Mouse (Mus musculus): Measurements from ENCODE around the gene M1ap.

M1ap gene

DNA sequence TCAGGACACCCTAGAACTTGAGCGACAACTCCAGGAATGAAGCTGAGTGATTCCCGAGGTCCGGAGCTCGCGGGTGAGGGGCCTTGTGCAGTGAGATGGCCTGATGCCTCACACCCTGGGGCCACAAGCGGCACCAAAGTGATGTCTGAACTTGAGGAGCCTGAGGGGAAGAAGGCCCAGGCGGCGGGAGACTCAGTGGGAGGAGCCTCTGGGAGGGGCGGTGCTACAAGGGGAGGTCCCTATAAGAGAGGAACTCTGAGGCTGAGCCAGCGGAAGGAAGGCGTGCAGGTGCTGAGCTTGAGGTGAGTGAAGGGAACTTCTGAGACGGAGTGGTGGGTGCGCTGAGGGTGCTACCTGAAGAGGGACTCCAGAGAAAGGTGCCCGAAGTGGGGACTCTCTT is at the start of gene M1ap:
Gene M1ap, plus strand, starts transcription at position 252 of the 400 bp plus-strand sequence.
- DNase-seq (ENCODE audit: low spot score): peak; percentile 86

- DNase-seq (ENCODE audit: low spot score): no peak
Measured at GRCm38 (mm10) chr6:82897311-82897710, 49.4 kb upstream of the M1ap start.

DNA sequence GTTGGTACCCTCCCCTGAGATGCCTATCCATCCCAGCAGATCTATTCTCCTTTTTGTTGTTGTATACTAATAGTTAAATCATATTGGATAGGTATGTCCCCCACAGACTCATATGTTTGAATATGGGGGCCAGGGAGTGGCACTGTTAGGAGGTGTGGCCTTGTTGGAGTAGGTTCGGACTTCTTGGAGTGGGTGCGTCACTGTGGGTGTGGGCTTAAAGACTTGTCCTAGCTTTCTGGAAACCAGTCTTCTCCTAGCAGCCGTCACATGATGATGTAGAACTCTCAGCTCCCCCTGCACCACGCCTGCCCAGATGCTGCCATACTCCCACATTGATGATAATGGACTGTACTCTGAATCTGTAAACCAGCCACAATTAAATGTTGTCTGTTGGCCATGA is 48.5 kb upstream of the M1ap start:
- DNase-seq (ENCODE audit: low spot score): no peak

- DNase-seq (ENCODE audit: low spot score): no peak
Measured at GRCm38 (mm10) chr6:82898745-82899144, 48.0 kb upstream of the M1ap start.

GRCm38 (mm10) chr6:82902559-82902958 is 44.1 kb upstream of the M1ap start:
- DNase-seq (ENCODE audit: low spot score): no peak

- DNase-seq (ENCODE audit: low spot score): no peak
Measured at GRCm38 (mm10) chr6:82906985-82907384, 39.7 kb upstream of the M1ap start.

- DNase-seq (ENCODE audit: low spot score): no peak
Measured at GRCm38 (mm10) chr6:82908034-82908433, 38.7 kb upstream of the M1ap start.

DNA sequence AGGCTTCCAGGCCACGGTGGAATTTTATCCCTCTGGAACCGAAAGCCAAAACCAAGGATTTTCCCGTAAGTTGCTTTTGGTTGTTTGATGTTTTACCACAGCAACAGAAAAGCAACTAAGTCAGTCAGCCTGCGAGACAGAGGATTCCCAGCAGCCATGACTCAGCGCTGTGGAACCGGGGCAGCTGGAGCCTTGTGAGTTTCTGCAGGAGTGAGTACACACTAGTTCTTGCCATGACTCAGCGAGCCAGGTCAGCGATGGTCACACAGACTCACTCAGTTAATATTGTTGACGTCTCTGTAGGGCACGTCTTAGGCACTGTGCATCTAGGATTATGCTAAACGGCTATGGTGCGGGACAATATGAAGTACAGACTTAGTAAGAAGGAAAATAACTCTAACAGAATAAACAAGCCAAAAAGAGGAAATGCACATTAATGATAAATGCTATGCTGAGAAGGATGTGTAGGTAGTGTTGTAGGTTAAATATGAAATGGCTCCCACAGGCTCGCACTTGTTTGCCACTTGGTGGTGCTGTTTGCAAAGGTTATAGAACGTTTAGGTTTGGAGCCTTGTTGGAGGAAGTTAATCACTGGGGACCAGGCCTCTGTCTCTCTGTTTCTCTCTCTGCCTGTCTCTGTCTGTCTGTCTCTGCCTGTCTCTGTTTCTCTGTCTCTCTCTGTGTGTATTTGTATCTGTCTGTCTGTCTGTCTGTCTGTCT is 37.4 kb upstream of the M1ap start:
- no peak for DNase-seq (ENCODE audit: low spot score)

DNA sequence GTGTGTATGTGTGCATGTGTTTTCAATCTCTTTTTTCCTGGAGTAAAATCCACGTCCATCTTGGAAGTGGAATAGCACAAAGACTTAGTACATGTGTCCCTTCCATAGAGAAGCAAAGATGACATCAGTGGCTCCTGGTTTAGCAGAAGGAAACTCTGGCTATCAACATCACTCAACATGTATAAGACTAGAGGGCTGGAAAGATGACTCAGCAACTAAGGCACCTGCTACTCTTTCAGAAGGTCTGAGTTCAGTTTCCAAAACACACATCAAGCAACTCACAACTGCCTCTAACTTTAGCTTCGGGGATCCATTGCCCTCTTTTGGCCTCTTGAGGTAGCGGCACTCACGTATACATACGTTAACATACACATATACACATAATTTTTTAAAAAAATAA is 35.4 kb upstream of the M1ap start:
- DNase-seq (ENCODE audit: low spot score): no peak

GRCm38 (mm10) chr6:82913336-82914247 is 33.1 kb upstream of the M1ap start:
- no peak for DNase-seq (ENCODE audit: low spot score)

GRCm38 (mm10) chr6:82915889-82916288 is 30.8 kb upstream of the M1ap start:
- peak; percentile 46 for DNase-seq (ENCODE audit: low spot score)

DNA sequence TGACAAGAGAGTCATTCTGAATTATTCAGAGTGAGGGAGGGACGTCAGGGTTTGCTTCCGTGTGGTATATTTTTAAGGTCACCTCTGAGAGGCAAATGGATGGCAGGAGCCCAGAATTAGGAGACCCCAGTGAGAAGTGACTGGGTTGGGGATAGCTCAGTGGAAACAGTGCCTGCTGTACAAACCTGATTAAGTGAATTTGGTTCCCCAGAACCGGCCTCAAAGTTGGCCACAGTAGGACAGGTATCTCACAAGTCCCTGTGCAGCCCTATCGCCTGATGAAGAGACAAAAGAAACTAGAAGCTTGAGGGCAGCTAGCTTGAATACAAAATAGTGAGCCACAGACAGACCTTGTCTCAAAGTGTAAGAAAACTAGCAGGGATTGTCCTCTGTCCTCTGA is 30.2 kb upstream of the M1ap start:
- no peak for DNase-seq (ENCODE audit: low spot score)

DNA sequence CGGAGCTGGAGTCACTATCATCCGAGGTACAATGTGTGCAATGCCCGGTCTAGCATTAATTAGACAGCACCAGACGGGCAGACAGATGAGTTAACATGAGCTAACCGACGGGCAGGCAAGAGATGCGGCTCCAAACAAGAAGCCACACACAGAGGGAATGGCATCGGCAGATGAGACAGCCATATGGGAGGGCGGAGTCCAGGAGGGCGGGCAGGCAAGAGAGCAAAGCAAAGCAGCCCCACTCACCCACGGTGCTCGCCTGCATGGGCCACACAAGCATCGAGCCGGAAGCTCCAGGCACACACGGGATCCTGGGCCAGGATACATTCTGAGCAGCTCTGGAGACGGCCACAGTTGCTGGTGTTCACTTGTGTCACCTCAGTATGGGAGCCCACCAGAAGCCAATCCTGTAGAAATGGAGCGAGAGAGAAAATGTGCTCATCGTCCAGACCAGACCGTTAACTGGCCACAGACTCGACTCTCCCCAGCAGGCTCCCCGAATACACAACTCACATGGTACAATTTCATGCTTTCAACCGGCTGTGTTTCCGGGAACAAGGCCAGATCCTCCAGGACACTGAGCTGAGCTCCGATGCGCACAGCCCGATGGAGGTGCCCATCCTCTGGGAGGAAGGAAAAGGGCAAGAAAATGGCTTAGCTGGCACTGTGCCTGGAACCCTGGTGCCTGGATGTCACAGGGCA is 29.5 kb upstream of the M1ap start:
- no peak for DNase-seq (ENCODE audit: low spot score)

DNA sequence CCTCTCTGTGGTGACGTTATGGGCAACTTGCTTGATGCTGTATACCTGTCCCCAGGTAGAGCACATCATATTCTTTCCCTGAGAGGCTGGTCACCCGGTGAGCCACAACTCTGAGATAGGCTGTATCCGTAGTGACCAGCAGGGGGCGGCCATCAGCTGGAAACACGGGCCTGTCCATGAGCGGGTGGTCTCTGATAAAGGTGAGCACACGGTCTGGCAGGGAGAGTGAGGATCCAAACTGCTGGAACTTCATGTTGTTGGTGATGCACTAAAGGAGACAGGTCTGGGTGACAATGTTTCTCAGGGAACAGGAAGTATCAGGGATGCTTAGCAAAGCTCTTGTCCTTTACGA is 28.9 kb upstream of the M1ap start:
- peak; percentile 40 for DNase-seq (ENCODE audit: low spot score)

GRCm38 (mm10) chr6:82918371-82918770 is 28.3 kb upstream of the M1ap start:
- DNase-seq (ENCODE audit: low spot score): no peak

DNA sequence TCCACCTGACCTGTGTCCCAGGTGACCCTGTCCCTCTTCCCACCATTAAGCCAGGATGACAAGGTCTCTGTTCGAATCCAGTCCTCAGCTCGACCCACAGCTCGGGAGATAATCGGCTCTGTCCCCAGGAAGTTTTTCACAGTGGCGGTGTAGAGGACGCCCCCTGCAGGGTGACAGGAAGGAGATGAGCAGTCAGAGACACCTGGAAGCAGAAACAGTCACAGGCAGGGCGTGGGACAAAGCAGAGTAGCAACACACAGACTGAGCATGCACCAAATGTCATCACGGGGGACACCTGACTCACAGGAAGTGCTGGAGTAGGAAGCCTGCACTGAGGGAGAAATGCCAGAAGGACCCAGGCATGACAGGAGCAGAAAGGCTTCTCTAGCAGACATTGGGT is 27.2 kb upstream of the M1ap start:
- no peak for DNase-seq (ENCODE audit: low spot score)

DNA sequence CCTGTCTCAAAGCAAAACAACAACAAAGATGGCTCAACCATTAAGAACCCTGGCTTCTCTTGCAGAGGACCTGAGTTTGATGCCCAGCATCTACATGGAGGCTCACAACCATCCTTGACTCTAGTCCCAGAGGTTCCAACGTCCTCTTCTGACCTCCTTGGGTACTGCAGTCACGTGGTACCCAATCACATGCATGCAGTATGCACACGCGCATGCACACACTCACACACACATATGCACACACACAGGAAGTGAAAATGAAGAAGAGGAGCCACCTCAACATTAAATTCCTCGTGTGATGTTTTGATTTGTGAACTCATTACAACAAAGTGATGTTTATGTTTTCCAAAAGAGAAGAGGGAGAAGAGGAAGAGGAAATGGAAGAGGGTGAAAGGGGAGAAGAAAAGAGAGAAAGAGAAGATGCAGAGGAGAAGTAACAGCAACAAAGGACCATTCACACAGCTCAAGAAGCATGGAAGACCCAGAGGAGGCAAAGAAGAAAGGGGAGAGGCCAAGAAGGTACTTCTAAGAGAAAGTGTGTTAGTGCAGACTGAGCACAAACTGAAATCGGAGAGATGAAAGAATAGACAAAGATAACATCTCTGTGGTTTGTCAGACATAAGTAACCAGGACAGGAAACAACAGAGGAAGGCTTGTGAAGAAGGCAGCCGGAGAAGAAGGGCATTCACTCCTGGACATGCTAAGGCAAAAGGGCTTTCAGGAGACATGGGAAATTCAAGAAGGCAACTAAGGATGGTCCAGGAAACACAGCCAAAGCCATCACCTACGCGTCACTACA is 25.1 kb upstream of the M1ap start:
- no peak for DNase-seq (ENCODE audit: low spot score)

DNA sequence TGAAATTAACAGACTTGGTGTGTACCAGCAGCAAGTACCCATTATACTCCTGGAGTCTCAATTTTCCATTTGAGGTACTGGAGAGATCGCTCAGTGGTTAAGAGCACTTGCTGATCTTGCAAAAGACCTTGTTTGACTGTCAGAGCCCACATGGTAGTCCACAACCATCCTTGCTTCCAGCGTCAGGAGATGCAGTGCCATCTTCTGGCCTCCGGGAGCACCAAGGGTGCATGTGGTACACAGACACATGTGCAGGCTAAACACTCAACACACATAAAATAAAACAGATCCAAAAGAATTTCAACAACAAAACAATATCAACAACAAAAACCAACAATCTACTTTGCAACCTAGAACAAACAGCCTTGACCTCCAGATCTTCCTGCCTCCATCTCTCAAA is 21.7 kb upstream of the M1ap start:
- no peak for DNase-seq (ENCODE audit: low spot score)

- DNase-seq (ENCODE audit: low spot score): no peak
Measured at GRCm38 (mm10) chr6:82926106-82926505, 20.6 kb upstream of the M1ap start.

DNA sequence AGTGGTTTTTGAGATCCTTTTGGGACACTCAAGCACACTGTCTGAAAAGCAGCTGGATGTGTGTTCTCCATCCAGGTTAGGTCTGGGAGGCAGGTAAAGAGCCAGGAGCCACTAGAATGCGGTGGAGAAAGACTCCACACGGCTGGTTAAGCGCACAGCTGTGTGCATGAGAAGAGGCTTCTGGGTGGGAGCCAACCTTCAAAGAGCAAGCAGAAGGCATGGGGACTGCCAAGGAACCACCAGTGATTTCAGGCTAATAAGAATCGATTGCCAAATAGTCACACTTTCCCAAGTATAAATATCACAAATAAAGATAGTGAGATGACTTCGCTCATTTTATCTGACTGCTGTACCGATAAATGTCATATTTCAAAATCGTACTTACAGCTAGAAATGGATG is 20.2 kb upstream of the M1ap start:
- no peak for DNase-seq (ENCODE audit: low spot score)

GRCm38 (mm10) chr6:82927617-82928016 is 19.1 kb upstream of the M1ap start:
- DNase-seq (ENCODE audit: low spot score): no peak

GRCm38 (mm10) chr6:82934616-82935230 is 12.0 kb upstream of the M1ap start:
- DNase-seq (ENCODE audit: low spot score): no peak
